Mouse (Mus musculus) spleen, adult 2 months (tissue): Measurements from ENCODE around the gene Sp1.

Experiments
- CTCF ChIP-seq: fragments of 200-500 bp; IDR thresholded peaks from 2 replicates; pipeline ENCODE4 v1.5.1; 2011; ENCODE audit warnings: mild to moderate bottlenecking, inconsistent platforms; ENCODE audit not compliant: insufficient read depth, insufficient read length, insufficient replicate concordance; ENCODE audit errors: extremely low read depth
- POLR2A ChIP-seq: fragments of 200-500 bp; IDR thresholded peaks from 2 replicates; pipeline ENCODE4 v1.6.1; 2011; ENCODE audit warnings: low read depth, low read length, inconsistent platforms

- no peak for TF ChIP-seq POLR2A
- TF ChIP-seq CTCF: no peak
Observed at GRCm38 (mm10) chr15:102417524-102417923, 11.6 kb downstream of the Sp1 start.
